Mouse (Mus musculus): ENCODE measurements around the gene Nudt1. TPM values are rescaled to one million over a fixed set of nuclear protein-coding genes. Genes with fewer than 3 reads are reported as not detected.

Nudt1 gene
- polyA plus RNA-seq (2012; ENCODE audit: low replicate concordance) = 3.0 and 6.6 TPM in 2 replicates

GRCm38 (mm10) chr5:140321042-140321755 is at the start of gene Nudt1, which contains the start of gene Mad1l1:
Gene Nudt1 (plus strand): TSS chr5:140321656.
Gene Mad1l1 (minus strand): TSS chr5:140321552.

DNA sequence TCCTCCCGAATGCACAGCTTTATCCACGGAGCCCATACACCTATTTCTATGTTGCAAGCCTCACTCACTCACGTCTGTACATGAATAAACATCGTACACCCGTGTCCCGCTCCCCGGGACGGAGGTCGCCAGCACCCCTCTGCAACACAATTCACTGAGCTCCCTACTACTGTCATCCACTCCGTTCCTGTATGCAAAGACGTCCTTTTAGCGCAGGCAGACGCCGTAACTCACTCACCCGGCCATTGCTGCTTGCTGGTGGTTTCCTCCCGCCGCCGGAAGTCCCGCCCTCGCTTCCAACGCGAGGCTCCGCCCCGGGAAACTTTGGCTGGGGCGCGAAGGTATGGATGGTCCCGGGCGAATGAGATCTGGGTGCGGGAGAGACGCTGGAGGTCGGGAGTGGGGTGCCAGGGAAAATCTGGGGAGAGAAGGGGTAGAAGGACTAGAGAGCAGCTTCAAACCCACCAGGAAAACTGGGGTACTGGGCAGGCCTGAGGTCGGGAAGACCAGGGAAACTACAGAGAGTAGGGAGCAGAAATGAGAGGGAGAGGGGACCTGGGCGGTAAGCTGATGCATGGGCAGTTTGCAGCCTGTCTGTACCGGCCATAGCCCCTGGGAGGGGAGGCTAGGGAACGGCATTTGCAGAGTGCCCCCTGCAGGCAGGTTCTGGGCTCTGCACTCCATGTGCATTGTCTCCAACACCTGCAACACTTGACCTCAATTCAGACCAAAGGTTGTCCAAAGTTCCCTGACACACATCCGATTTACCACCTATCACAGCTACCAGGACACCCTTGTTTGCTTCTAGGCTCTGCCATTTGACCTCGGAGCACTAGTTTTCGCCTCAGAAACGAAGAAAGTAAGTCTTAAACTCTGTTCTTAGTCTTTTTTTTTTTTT is 10.4 kb downstream of the Nudt1 start, which contains the start of gene Mrm2:
TSS of gene Mrm2 (minus strand) at position 284 of the 898 bp plus-strand sequence.

Other genes starting within 250 kb of the Nudt1 start
- 6.2 and 9.6 TPM in 2 replicates for gene Mad1l1, start 104 bp upstream of the Nudt1 start, polyA plus RNA-seq (2012; ENCODE audit: low replicate concordance)
- 6.4 and 9.1 TPM in 2 replicates for gene Mrm2, start 10.2 kb downstream of the Nudt1 start, polyA plus RNA-seq (2012; ENCODE audit: low replicate concordance)
- gene Snx8, start 67.6 kb downstream of the Nudt1 start, polyA plus RNA-seq (2012; ENCODE audit: low replicate concordance) = 70.0 and 96.7 TPM in 2 replicates
- gene Eif3b, start 97.7 kb downstream of the Nudt1 start, polyA plus RNA-seq (2012; ENCODE audit: low replicate concordance) = 52.1 and 56.7 TPM in 2 replicates
- 0.04 and 0.10 TPM in 2 replicates for gene Gm4869, start 124.0 kb downstream of the Nudt1 start, polyA plus RNA-seq (2012; ENCODE audit: low replicate concordance)
- 71.4 and 91.5 TPM in 2 replicates for gene Chst12, start 183.9 kb downstream of the Nudt1 start, polyA plus RNA-seq (2012; ENCODE audit: low replicate concordance)
- gene Grifin, start 243.4 kb downstream of the Nudt1 start, polyA plus RNA-seq (2012; ENCODE audit: low replicate concordance) = 0.29 and 1.8 TPM in 2 replicates